Mouse (Mus musculus): ENCODE results near the gene Ttll12. TPM values are rescaled to one million over a fixed set of nuclear protein-coding genes. Genes with fewer than 3 reads are reported as not detected.

The Ttll12 gene
- polyA plus RNA-seq, 1 experiment from 2014 or later = 50.7 TPM

- Histone ChIP-seq H3K4me1 (ENCODE audit: control insufficient read depth, insufficient read depth, low read length) (no peaks in the 10 kb centered on the region), H3K9me3 (ENCODE audit: control insufficient read depth, low read length) (no peaks in the 10 kb centered on the region), H3K27ac (replicated peaks; ENCODE audit: low read depth, low read length) (no peak overlapping the region), H3K9ac (replicated peaks; ENCODE audit: low read length) (no peak overlapping the region), H3K4me2 (ENCODE audit: low read length) (no peak overlapping the region), H3K36me3 (ENCODE audit: control insufficient read depth, insufficient read depth, low read length) (peaks cover 22% of the 10 kb centered on the region), H3K27me3 (ENCODE audit: control insufficient read depth, insufficient read depth, low read length) (no peaks in the 10 kb centered on the region), H3K4me3 (replicated peaks; ENCODE audit: low read depth, low read length) (no peak overlapping the region)
- DNase-seq = no peak
- ATAC-seq (ENCODE audit: low FRiP score, low TSS enrichment) = no peak
- WGBS = 86% methylated on average over 5 of the region's 5 CpGs
Observed at GRCm38 (mm10) chr15:83571636-83572035, 23.3 kb downstream of the Ttll12 start.

DNA sequence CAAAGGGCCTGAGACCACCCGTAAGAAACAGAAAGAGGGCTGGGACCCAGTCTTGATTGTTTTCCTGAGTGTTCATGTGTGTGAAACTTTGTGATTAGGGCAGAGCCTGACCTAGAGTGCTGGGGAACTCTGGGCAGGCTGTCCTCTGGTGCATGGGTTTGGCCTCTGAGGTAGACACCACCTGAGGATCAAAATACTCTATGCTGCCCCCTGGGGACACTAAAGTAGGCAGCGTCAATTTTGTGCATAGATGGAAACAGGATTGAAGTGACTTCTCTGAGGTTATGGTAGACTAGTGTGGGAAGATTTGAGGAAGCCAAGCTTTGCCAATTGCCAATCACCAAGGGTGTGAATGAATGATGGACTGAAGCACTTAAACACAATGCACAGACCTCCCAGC is 24.3 kb downstream of the Ttll12 start:
- Histone ChIP-seq H3K9me3 (ENCODE audit: control insufficient read depth, low read length) (no peaks in the 10 kb centered on the region), H3K4me2 (ENCODE audit: low read length) (no peak overlapping the region), H3K36me3 (ENCODE audit: control insufficient read depth, insufficient read depth, low read length) (peaks cover 12% of the 10 kb centered on the region), H3K27me3 (ENCODE audit: control insufficient read depth, insufficient read depth, low read length) (no peaks in the 10 kb centered on the region), H3K4me1 (ENCODE audit: control insufficient read depth, insufficient read depth, low read length) (no peaks in the 10 kb centered on the region), H3K27ac (replicated peaks; ENCODE audit: low read depth, low read length) (no peak overlapping the region), H3K4me3 (replicated peaks; ENCODE audit: low read depth, low read length) (no peak overlapping the region), H3K9ac (replicated peaks; ENCODE audit: low read length) (no peak overlapping the region)
- 75% methylated on average over 2 of the region's 2 CpGs for WGBS
- ATAC-seq (ENCODE audit: low FRiP score, low TSS enrichment) (no peak), DNase-seq (no peak)

GRCm38 (mm10) chr15:83569682-83570081 is 25.3 kb downstream of the Ttll12 start:
- no peak for ATAC-seq (ENCODE audit: low FRiP score, low TSS enrichment)

DNA sequence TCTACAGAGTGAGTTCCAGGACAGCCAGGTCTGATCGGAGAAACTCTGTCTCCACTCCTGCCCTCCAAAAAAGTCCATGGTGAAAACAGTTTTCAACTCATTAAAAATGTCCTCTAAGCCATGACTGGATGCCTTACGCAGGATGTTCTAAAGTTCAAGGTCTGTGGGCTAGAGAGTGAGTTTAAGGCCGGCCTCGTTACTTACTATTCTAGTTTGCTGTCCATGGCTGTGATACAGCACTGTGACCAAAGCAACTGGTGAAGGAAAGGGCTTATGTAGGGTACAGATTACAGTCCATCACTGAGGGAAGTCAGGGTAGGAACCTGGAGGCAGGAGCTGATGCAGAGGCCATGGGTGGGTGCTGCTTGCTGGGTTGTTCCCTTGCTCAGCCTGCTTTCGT is 26.4 kb downstream of the Ttll12 start:
- no peak overlapping the region for H3K4me2 ChIP-seq (ENCODE audit: low read length)
- H3K27me3 ChIP-seq (ENCODE audit: control insufficient read depth, insufficient read depth, low read length) = peaks cover 4% of the 10 kb centered on the region; the same call in 1 of the 2 replicates
- 99% methylated on average over 5 of the region's 5 CpGs for WGBS
- H3K4me1 ChIP-seq (ENCODE audit: control insufficient read depth, insufficient read depth, low read length) = peaks cover 8% of the 10 kb centered on the region
- H3K9ac ChIP-seq (replicated peaks; ENCODE audit: low read length) = no peak overlapping the region
- no peak overlapping the region for H3K4me3 ChIP-seq (replicated peaks; ENCODE audit: low read depth, low read length)
- H3K27ac ChIP-seq (replicated peaks; ENCODE audit: low read depth, low read length) = no peak overlapping the region
- no peaks in the 10 kb centered on the region for H3K9me3 ChIP-seq (ENCODE audit: control insufficient read depth, low read length)
- no peaks in the 10 kb centered on the region for H3K36me3 ChIP-seq (ENCODE audit: control insufficient read depth, insufficient read depth, low read length)
- ATAC-seq (ENCODE audit: low FRiP score, low TSS enrichment) (no peak), DNase-seq (no peak)

More at GRCm38 (mm10) chr15:83569682-83570081, 25.3 kb downstream of the Ttll12 start:
- Histone ChIP-seq H3K4me2 (ENCODE audit: low read length) (no peak overlapping the region), H3K9me3 (ENCODE audit: control insufficient read depth, low read length) (no peaks in the 10 kb centered on the region), H3K9ac (replicated peaks; ENCODE audit: low read length) (no peak overlapping the region), H3K36me3 (ENCODE audit: control insufficient read depth, insufficient read depth, low read length) (peaks cover 2% of the 10 kb centered on the region), H3K4me1 (ENCODE audit: control insufficient read depth, insufficient read depth, low read length) (no peaks in the 10 kb centered on the region), H3K27me3 (ENCODE audit: control insufficient read depth, insufficient read depth, low read length) (no peaks in the 10 kb centered on the region; the same call in 1 of the 2 replicates), H3K27ac (replicated peaks; ENCODE audit: low read depth, low read length) (no peak overlapping the region), H3K4me3 (replicated peaks; ENCODE audit: low read depth, low read length) (no peak overlapping the region)
- WGBS = 63% methylated on average over 11 of the region's 11 CpGs
- no peak for DNase-seq

- no peak overlapping the region for H3K4me2 ChIP-seq (ENCODE audit: low read length)
- H3K36me3 ChIP-seq (ENCODE audit: control insufficient read depth, insufficient read depth, low read length) = no peaks in the 10 kb centered on the region
- H3K9ac ChIP-seq (replicated peaks; ENCODE audit: low read length) = no peak overlapping the region
- H3K27ac ChIP-seq (replicated peaks; ENCODE audit: low read depth, low read length) = no peak overlapping the region
- DNase-seq = no peak
- no peak for ATAC-seq (ENCODE audit: low FRiP score, low TSS enrichment)
- H3K4me1 ChIP-seq (ENCODE audit: control insufficient read depth, insufficient read depth, low read length) = peaks cover 13% of the 10 kb centered on the region
- WGBS = 87% methylated on average over 3 of the region's 3 CpGs
- no peaks in the 10 kb centered on the region for H3K9me3 ChIP-seq (ENCODE audit: control insufficient read depth, low read length)
- H3K27me3 ChIP-seq (ENCODE audit: control insufficient read depth, insufficient read depth, low read length) = peaks cover 8% of the 10 kb centered on the region
- no peak overlapping the region for H3K4me3 ChIP-seq (replicated peaks; ENCODE audit: low read depth, low read length)
Observed at GRCm38 (mm10) chr15:83567728-83568127, 27.2 kb downstream of the Ttll12 start.

GRCm38 (mm10) chr15:83566006-83566405 is 29.0 kb downstream of the Ttll12 start:
- Histone ChIP-seq H3K4me1 (ENCODE audit: control insufficient read depth, insufficient read depth, low read length) (peaks cover 13% of the 10 kb centered on the region), H3K9me3 (ENCODE audit: control insufficient read depth, low read length) (no peaks in the 10 kb centered on the region), H3K36me3 (ENCODE audit: control insufficient read depth, insufficient read depth, low read length) (no peaks in the 10 kb centered on the region), H3K27me3 (ENCODE audit: control insufficient read depth, insufficient read depth, low read length) (peaks cover 8% of the 10 kb centered on the region), H3K27ac (replicated peaks; ENCODE audit: low read depth, low read length) (no peak overlapping the region), H3K9ac (replicated peaks; ENCODE audit: low read length) (no peak overlapping the region), H3K4me2 (ENCODE audit: low read length) (no peak overlapping the region), H3K4me3 (replicated peaks; ENCODE audit: low read depth, low read length) (no peak overlapping the region)
- ATAC-seq (ENCODE audit: low FRiP score, low TSS enrichment) (no peak), DNase-seq (no peak)
- 81% methylated on average over 5 of the region's 5 CpGs for WGBS

- Histone ChIP-seq H3K4me3 (replicated peaks; ENCODE audit: low read depth, low read length) (no peak overlapping the region), H3K36me3 (ENCODE audit: control insufficient read depth, insufficient read depth, low read length) (no peaks in the 10 kb centered on the region), H3K27ac (replicated peaks; ENCODE audit: low read depth, low read length) (no peak overlapping the region), H3K27me3 (ENCODE audit: control insufficient read depth, insufficient read depth, low read length) (peaks cover 8% of the 10 kb centered on the region), H3K9ac (replicated peaks; ENCODE audit: low read length) (no peak overlapping the region), H3K4me2 (ENCODE audit: low read length) (no peak overlapping the region), H3K4me1 (ENCODE audit: control insufficient read depth, insufficient read depth, low read length) (peaks cover 13% of the 10 kb centered on the region), H3K9me3 (ENCODE audit: control insufficient read depth, low read length) (no peaks in the 10 kb centered on the region)
- WGBS = 84% methylated on average over 3 of the region's 3 CpGs
- no peak for ATAC-seq (ENCODE audit: low FRiP score, low TSS enrichment)
- DNase-seq = no peak
Observed at GRCm38 (mm10) chr15:83565434-83565833, 29.5 kb downstream of the Ttll12 start.

GRCm38 (mm10) chr15:83563857-83564651 is 30.9 kb downstream of the Ttll12 start:
- H3K4me1 ChIP-seq (ENCODE audit: control insufficient read depth, insufficient read depth, low read length) = peaks cover 13% of the 10 kb centered on the region
- WGBS = 3% methylated on average over 27 of the region's 27 CpGs
- H3K27ac ChIP-seq (replicated peaks; ENCODE audit: low read depth, low read length) = no peak overlapping the region
- no peaks in the 10 kb centered on the region for H3K36me3 ChIP-seq (ENCODE audit: control insufficient read depth, insufficient read depth, low read length)
- H3K9me3 ChIP-seq (ENCODE audit: control insufficient read depth, low read length) = no peaks in the 10 kb centered on the region
- H3K4me3 ChIP-seq (replicated peaks; ENCODE audit: low read depth, low read length) = peak overlapping the region; percentile 25
- H3K9ac ChIP-seq (replicated peaks; ENCODE audit: low read length) = peak overlapping the region; percentile 31
- DNase-seq (peak; percentile 65), ATAC-seq (ENCODE audit: low FRiP score, low TSS enrichment) (no peak)
- H3K4me2 ChIP-seq (ENCODE audit: low read length) = peak overlapping the region; percentile 62
- H3K27me3 ChIP-seq (ENCODE audit: control insufficient read depth, insufficient read depth, low read length) = peaks cover 8% of the 10 kb centered on the region

GRCm38 (mm10) chr15:83563327-83563856 is 31.6 kb downstream of the Ttll12 start, which contains the start of the genes Tspo and Mcat:
Tspo (plus strand) TSS chr15:83563592.
Mcat (minus strand) TSS chr15:83563787.
- H3K27ac ChIP-seq (replicated peaks; ENCODE audit: low read depth, low read length) = no peak within 1 kb of the TSS
- peaks cover 8% of the 10 kb centered on the region for H3K27me3 ChIP-seq (ENCODE audit: control insufficient read depth, insufficient read depth, low read length)
- H3K4me3 ChIP-seq (replicated peaks; ENCODE audit: low read depth, low read length) = peak within 1 kb of the TSS; percentile 25
- H3K4me1 ChIP-seq (ENCODE audit: control insufficient read depth, insufficient read depth, low read length) = peaks cover 13% of the 10 kb centered on the region
- DNase-seq (no peak), ATAC-seq (ENCODE audit: low FRiP score, low TSS enrichment) (no peak)
- peak within 1 kb of the TSS; percentile 31 for H3K9ac ChIP-seq (replicated peaks; ENCODE audit: low read length)
- WGBS = 2% methylated on average over 28 of the region's 28 CpGs
- no peaks in the 10 kb centered on the region for H3K9me3 ChIP-seq (ENCODE audit: control insufficient read depth, low read length)
- H3K36me3 ChIP-seq (ENCODE audit: control insufficient read depth, insufficient read depth, low read length) = no peaks in the 10 kb centered on the region
- H3K4me2 ChIP-seq (ENCODE audit: low read length) = peak within 1 kb of the TSS; percentile 62
